In genomic region chr11:42182825-42183152, GRCm38 (mm10) we compare ENCODE assay signal across 8 mouse cellular contexts. TPM values are rescaled to one million over a fixed set of nuclear protein-coding genes. Genes with fewer than 3 reads are reported as not detected.
DNase-seq lines count a peak whose midpoint lies in the region; ATAC-seq and TF ChIP-seq lines count a peak whose summit lies in the region.

Gene Gabra1, minus strand, starts transcription at chr11:42182930.

- peak within 1 kb of the TSS; percentile 55 for H3K4me3 ChIP-seq in hindbrain, embryonic 14.5 days (replicated peaks; ENCODE audit: low read length)
- H3K4me3 ChIP-seq in liver, adult 2 months (ENCODE audit: insufficient read depth, low read depth, low read length) = peak within 1 kb of the TSS; percentile 25; the same call in 1 of the 2 replicates

- no peaks in the 10 kb centered on the region for H3K9me3 ChIP-seq in hindbrain, embryonic 14.5 days (ENCODE audit: control insufficient read depth, low read length)

- H3K4me1 ChIP-seq in hindbrain, embryonic 14.5 days (replicated peaks; ENCODE audit: control insufficient read depth, insufficient read depth, low read length) = 0 out of 2 replicates have a peak, but pooled peaks cover 4% of the 10 kb centered on the region
- no peaks in the 10 kb centered on the region for H3K4me1 ChIP-seq in liver, adult 2 months (ENCODE audit: control insufficient read depth, insufficient read depth, low read length)

- H3K36me3 ChIP-seq in hindbrain, embryonic 14.5 days (replicated peaks; ENCODE audit: control insufficient read depth, insufficient read depth) = no peaks in the 10 kb centered on the region
- H3K36me3 ChIP-seq in liver, adult 2 months (ENCODE audit: control insufficient read depth, insufficient read depth, low read length) = no peaks in the 10 kb centered on the region

- H3K9ac ChIP-seq in hindbrain, embryonic 14.5 days = peak within 1 kb of the TSS; percentile 73
- H3K9ac ChIP-seq in liver, adult 2 months (ENCODE audit: low read depth, low read length) = no peak within 1 kb of the TSS

- H3K27ac ChIP-seq in hindbrain, embryonic 14.5 days = peak within 1 kb of the TSS; percentile 78
- no peak within 1 kb of the TSS for H3K27ac ChIP-seq in liver, adult 2 months (replicated peaks; ENCODE audit: insufficient read depth, low read depth, low read length)

- TF ChIP-seq POLR2A in liver, adult 2 months (IDR thresholded peaks at IDR 0.05; ENCODE audit: extremely low read depth, insufficient read depth, low read length) = no peak

- peak; percentile 81 for ATAC-seq in hindbrain, embryonic 14.5 days (ENCODE audit: low FRiP score)

- peak; percentile 46 to 61 for DNase-seq in left cerebral cortex, adult 18-20 months (ENCODE audit: low spot score in 2 of 2)
- no peak for DNase-seq in left cerebral cortex, adult 11 months (ENCODE audit: low spot score)
- peak; percentile 58 for DNase-seq in embryo, embryonic 10 days (ENCODE audit: low spot score)
- DNase-seq in hindbrain, embryonic 14.5 days (ENCODE audit: low spot score) = peak; percentile 59
- DNase-seq in liver, adult 2 months (ENCODE audit: extremely low read depth, low read depth, low spot score) = no peak
- peak; percentile 54 for DNase-seq in right cerebral cortex, adult 2 months (ENCODE audit: low spot score in 2 of 2)
- no peak for DNase-seq in urinary bladder, adult 2 months (ENCODE audit: low spot score)
- DNase-seq in T-cell, adult 2 months (ENCODE audit: low spot score) = no peak

- no peaks in the 10 kb centered on the region for H3K79me2 ChIP-seq in liver, adult 2 months (ENCODE audit: control insufficient read depth, insufficient read depth, low read length)

- TF ChIP-seq CTCF in liver, adult 2 months (IDR thresholded peaks at IDR 0.05; ENCODE audit: low read depth, low read length) = no peak

- WGBS in hindbrain, embryonic 14.5 days = 2% methylated on average over 13 of the region's 13 CpGs
- WGBS in liver, adult 2 months = 4% methylated on average over 13 of the region's 13 CpGs

- peak within 1 kb of the TSS; percentile 65 for H3K4me2 ChIP-seq in hindbrain, embryonic 14.5 days (replicated peaks)

- peaks cover 3% of the 10 kb centered on the region; the same call in 1 of the 2 replicates for H3K27me3 ChIP-seq in hindbrain, embryonic 14.5 days (ENCODE audit: control insufficient read depth, insufficient read depth, low read length)
- peaks cover 2% of the 10 kb centered on the region; the same call in 1 of the 2 replicates for H3K27me3 ChIP-seq in liver, adult 2 months (ENCODE audit: control insufficient read depth, insufficient read depth, low read length)

RNA-seq across cellular contexts. Expression of gene Gabra1, which starts in this region (rescaled TPM):
- total RNA-seq in left cerebral cortex, adult 18-20 months (2021) = 100 to 1,000 TPM; 568 to 710 TPM
- 18.6 and 24.6 TPM in 2 replicates for polyA plus RNA-seq in hindbrain, embryonic 14.5 days (2014; fragmentation: Nextera tagmentation; extraction: Ambion mirVana)
- total RNA-seq in liver, adult 2 months (2014; rRNA removed) = under 0.01 and 0.07 TPM in 2 replicates
- not detected in 2 replicates for polyA plus RNA-seq in liver, adult 2 months (2012; rRNA removed)
- 0.55 and 1.1 TPM in 2 replicates for polyA plus RNA-seq in urinary bladder, adult 2 months (2012; rRNA removed)

Comparison
In these comparisons a context has a peak if more than half of its experiments do, and no peak if none do; other contexts are left out.
1. RNA of gene Gabra1 (total RNA-seq): 568 to 710 TPM in left cerebral cortex, adult 18-20 months; under 0.01 to 0.07 TPM in liver, adult 2 months; every median in the first group is over 100 times any median in the second.
2. DNase-seq: peak in left cerebral cortex, adult 18-20 months (2 of 2), embryo, embryonic 10 days (single experiment), hindbrain, embryonic 14.5 days (single experiment) and right cerebral cortex, adult 2 months (2 of 2); none in left cerebral cortex, adult 11 months (single experiment), liver, adult 2 months (single experiment), urinary bladder, adult 2 months (single experiment) and T-cell, adult 2 months (single experiment).